Mouse (Mus musculus) cortical plate, adult 2 months (tissue): ENCODE measurements around the gene Rec114.

Source experiments
- CTCF ChIP-seq: fragments of 200-500 bp; IDR thresholded peaks from 2 replicates; pipeline ENCODE4 v1.5.1; 2011; ENCODE audit warnings: mild to moderate bottlenecking, control low read depth, low read length; ENCODE audit not compliant: insufficient read depth; ENCODE audit errors: extremely low read depth
- POLR2A ChIP-seq: fragments of 200-500 bp; IDR thresholded peaks from 2 replicates; pipeline ENCODE4 v1.6.1; 2011; ENCODE audit warnings: mild to moderate bottlenecking, low read length, control low read depth; ENCODE audit not compliant: insufficient read depth; ENCODE audit errors: extremely low read depth

GRCm38 (mm10) chr9:58710642-58711041 is 33.1 kb downstream of the Rec114 start:
- no peak for TF ChIP-seq CTCF
- no peak for TF ChIP-seq POLR2A
